Mouse (Mus musculus) CH12.LX (cell line): ENCODE measurements around the gene Gsdma3. TPM values are rescaled to one million over a fixed set of nuclear protein-coding genes. Genes with fewer than 3 reads are reported as not detected.

Source experiments
- DNase-seq: peaks from one replicate; pipeline ENCODE4 v3.0.0-alpha.2; 2013; ENCODE audit errors: extremely low read depth
- H3K27ac ChIP-seq: 2 replicates; pipeline ENCODE4 v1.5.1; 2012; ENCODE audit warnings: low read depth, mild to moderate bottlenecking, control low read depth, moderate library complexity; ENCODE audit not compliant: insufficient read depth
- H3K27me3 ChIP-seq: replicated peaks from 2 replicates; pipeline ENCODE3; 2012; ENCODE audit warnings: inconsistent platforms
- H3K36me3 ChIP-seq, 2 experiments: replicated peaks in 1 of 2; 2 replicates each; pipeline versions ENCODE3 to v1.6.1; 2012; ENCODE audit warnings: inconsistent platforms in 1 of 2, low read length in 1 of 2, mild to moderate bottlenecking in 1 of 2, mixed read lengths in 1 of 2, moderate library complexity in 1 of 2; ENCODE audit not compliant: control insufficient read depth in 1 of 2, insufficient read depth in 1 of 2
- H3K4me1 ChIP-seq, 2 experiments: 2 replicates each; pipeline ENCODE4 v1.6.1; 2012; ENCODE audit warnings: inconsistent platforms in 1 of 2, moderate library complexity in 1 of 2; ENCODE audit not compliant: insufficient read depth in 2 of 2, control insufficient read depth in 1 of 2
- H3K4me2 ChIP-seq: 2 replicates; pipeline ENCODE4 v1.6.1; 2012; ENCODE audit warnings: low read depth, mild to moderate bottlenecking, control low read depth; ENCODE audit not compliant: poor library complexity, insufficient read depth, severe bottlenecking
- H3K4me3 ChIP-seq, 3 experiments: fragments of 150-350 bp in 1 of 3; sonication (generic) in 1 of 3; replicated peaks in 1 of 3; 2 replicates each; pipeline versions ENCODE3 to v1.5.1; 2011 to 2012; ENCODE audit warnings: low read depth in 2 of 3, low read length in 2 of 3, mild to moderate bottlenecking in 2 of 3, moderate library complexity in 2 of 3, control low read depth in 1 of 3, improper control_type of control experiment in 1 of 3, inconsistent platforms in 1 of 3, mixed read lengths in 1 of 3; ENCODE audit not compliant: poor library complexity in 1 of 3
- H3K79me2 ChIP-seq: replicated peaks from 2 replicates; pipeline ENCODE4 v1.6.1; 2012; ENCODE audit warnings: mild to moderate bottlenecking, moderate library complexity; ENCODE audit not compliant: control insufficient read depth, poor library complexity, insufficient read depth, severe bottlenecking; ENCODE audit errors: extremely low read depth
- H3K9ac ChIP-seq: 2 replicates; pipeline ENCODE4 v1.6.1; 2012; ENCODE audit warnings: low read depth, mild to moderate bottlenecking, control low read depth, moderate library complexity; ENCODE audit not compliant: insufficient read depth
- H3K9me3 ChIP-seq: replicated peaks from 2 replicates; pipeline ENCODE3; 2012; ENCODE audit warnings: low read length, inconsistent platforms, mixed read lengths
- CTCF ChIP-seq, 2 experiments: IDR thresholded peaks in 1 of 2; conservative IDR thresholded peaks in 1 of 2; 2 replicates each; pipeline ENCODE4 v1.5.1; 2011 to 2012; ENCODE audit warnings: low read depth in 2 of 2, low read length in 2 of 2, improper control_type of control experiment in 1 of 2, inconsistent platforms in 1 of 2, mild to moderate bottlenecking in 1 of 2, moderate library complexity in 1 of 2
- ELF1 ChIP-seq: IDR thresholded peaks from 2 replicates; pipeline ENCODE4 v1.6.1; 2014; ENCODE audit warnings: low read depth, mild to moderate bottlenecking, inconsistent platforms, low read length, improper control_type of control experiment
- ETS1 ChIP-seq: conservative IDR thresholded peaks from 2 replicates; pipeline ENCODE4 v1.6.1; 2012; ENCODE audit warnings: low read depth, mild to moderate bottlenecking, inconsistent platforms, low read length, improper control_type of control experiment, moderate library complexity
- IRF4 ChIP-seq: IDR thresholded peaks from 2 replicates; pipeline ENCODE4 v1.6.1; 2014; ENCODE audit warnings: low read depth, mild to moderate bottlenecking, inconsistent platforms, low read length, improper control_type of control experiment
- JUND ChIP-seq: conservative IDR thresholded peaks from 2 replicates; pipeline ENCODE4 v1.6.1; 2011; ENCODE audit warnings: low read depth, low read length, improper control_type of control experiment
- MAZ ChIP-seq: IDR thresholded peaks from 2 replicates; pipeline ENCODE4 v1.6.1; 2012; ENCODE audit warnings: low read depth, mild to moderate bottlenecking, inconsistent platforms, low read length, improper control_type of control experiment, moderate library complexity
- PAX5 ChIP-seq: IDR thresholded peaks from 2 replicates; pipeline ENCODE4 v1.6.1; 2012; ENCODE audit warnings: low read length, inconsistent platforms, mixed read lengths
- RAD21 ChIP-seq: IDR thresholded peaks from 2 replicates; pipeline ENCODE4 v1.6.1; 2011; ENCODE audit warnings: low read depth, mild to moderate bottlenecking, low read length, improper control_type of control experiment, moderate library complexity
- RCOR1 ChIP-seq: conservative IDR thresholded peaks from 2 replicates; pipeline ENCODE4 v1.6.1; 2012; ENCODE audit warnings: low read depth, mild to moderate bottlenecking, inconsistent platforms, low read length, improper control_type of control experiment
- SMC3 ChIP-seq: IDR thresholded peaks from 2 replicates; pipeline ENCODE4 v1.6.1; 2011; ENCODE audit warnings: low read depth, low read length, improper control_type of control experiment
- UBTF ChIP-seq: IDR thresholded peaks from 2 replicates; pipeline ENCODE4 v1.6.1; 2012; ENCODE audit warnings: low read depth, mild to moderate bottlenecking, inconsistent platforms, low read length, improper control_type of control experiment, moderate library complexity
- USF1 ChIP-seq: IDR thresholded peaks from 2 replicates; pipeline ENCODE4 v1.6.1; 2014; ENCODE audit warnings: low read depth, mild to moderate bottlenecking, inconsistent platforms, low read length, improper control_type of control experiment
- USF2 ChIP-seq: conservative IDR thresholded peaks from 2 replicates; pipeline ENCODE4 v1.6.1; 2011; ENCODE audit warnings: low read depth, low read length, improper control_type of control experiment
- ZKSCAN1 ChIP-seq: IDR thresholded peaks from 2 replicates; pipeline ENCODE4 v1.6.1; 2012; ENCODE audit warnings: low read depth, inconsistent platforms, low read length, improper control_type of control experiment, borderline replicate concordance
- ZNF384 ChIP-seq: IDR thresholded peaks from 2 replicates; pipeline ENCODE4 v1.6.1; 2012; ENCODE audit warnings: low read depth, low read length, improper control_type of control experiment, inconsistent platforms
- dilution Hi-C: fragments of 300-500 bp; cut with MboI; formaldehyde crosslinking; loops from 2 replicates; pipeline ENCODE4 v1.14.3; 2020; ENCODE audit warnings: low sequenced_read_pairs; ENCODE audit not compliant: extremely low pct_unique_long_range_greater_than_20kb, extremely low pct_ligation_motif_present
- in situ Hi-C: fragments of 300-500 bp; cut with MboI; formaldehyde crosslinking; loops from 3 replicates; pipeline ENCODE4 v1.14.3; 2019; ENCODE audit warnings: low sequenced_read_pairs, low pct_ligation_motif_present, low pct_unique_long_range_greater_than_20kb, mixed read lengths
- polyA plus RNA-seq: library from polyadenylated mRNA; unstranded; fragments of >175 nt; gene quantifications from 2 replicates; pipeline ENCODE4 v1.2.1, GENCODE M21; 2012; ENCODE audit warnings: low read depth; ENCODE audit not compliant: insufficient read length
- total RNA-seq, 2 experiments: library from RNA; depleted of rRNA; stranded (reverse); fragments of 300-350 nt in 1 of 2; fragments of >200 nt in 1 of 2; gene quantifications; 2 replicates each; pipeline ENCODE4 v1.2.3; 2012 to 2014

Gene Gsdma3
- total and polyA plus RNA-seq, 3 experiments, result not detected

DNA sequence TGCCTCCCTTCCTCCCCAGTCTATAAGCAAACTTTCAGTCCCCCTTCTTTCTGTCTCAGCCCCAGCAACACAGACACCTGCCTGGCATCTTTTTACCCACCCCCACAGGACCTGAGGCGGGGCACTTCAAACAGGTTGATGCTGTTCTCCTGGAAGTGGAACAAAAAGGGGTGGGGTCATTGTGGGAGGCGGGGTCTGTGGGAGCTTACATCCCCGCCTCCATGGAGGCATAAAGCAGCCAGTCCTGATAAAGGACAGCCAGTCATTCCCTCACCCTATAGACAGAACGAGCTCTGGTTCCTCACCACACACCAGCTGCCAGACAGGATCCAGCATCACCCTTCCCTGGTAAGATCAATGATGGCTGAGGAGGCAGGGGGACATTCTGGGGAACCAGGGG, 37.9 kb downstream of the Gsdma3 start, which contains the start of gene Gsdma:
Gene Gsdma (plus strand): TSS at position 261 of the 400 bp plus-strand sequence.
- dilution Hi-C loops (no loop called here), in situ Hi-C loops (loop anchor here (5.0 kb wide), 1 partner anchor 197 kb away; no protein-coding TSS in a partner anchor)
- TF ChIP-seq RAD21 (no peak), USF2 (no peak), MAZ (no peak), CTCF (conservative IDR thresholded peaks at IDR 0.05 in 1 of 2, IDR thresholded peaks at IDR 0.05 in 1 of 2; ENCODE audit: low read depth in 2 of 2, low read length in 2 of 2) (no peak), JUND (no peak)
- no peak for DNase-seq
- peaks cover 70% of the 10 kb centered on the region for H3K27me3 ChIP-seq
- peaks cover 4 to 11% of the 10 kb centered on the region in 2 experiments; a peak in 3 of 4 replicates for H3K4me1 ChIP-seq
- H3K9me3 ChIP-seq, result no peaks in the 10 kb centered on the region
- H3K4me2 ChIP-seq, result no peak within 1 kb of the TSS
- no peaks in the 10 kb centered on the region for H3K79me2 ChIP-seq
- no peaks in the 10 kb centered on the region for H3K36me3 ChIP-seq
- H3K4me3 ChIP-seq, result no peak within 1 kb of the TSS
- no peak within 1 kb of the TSS for H3K27ac ChIP-seq
- no peak within 1 kb of the TSS for H3K9ac ChIP-seq

DNA sequence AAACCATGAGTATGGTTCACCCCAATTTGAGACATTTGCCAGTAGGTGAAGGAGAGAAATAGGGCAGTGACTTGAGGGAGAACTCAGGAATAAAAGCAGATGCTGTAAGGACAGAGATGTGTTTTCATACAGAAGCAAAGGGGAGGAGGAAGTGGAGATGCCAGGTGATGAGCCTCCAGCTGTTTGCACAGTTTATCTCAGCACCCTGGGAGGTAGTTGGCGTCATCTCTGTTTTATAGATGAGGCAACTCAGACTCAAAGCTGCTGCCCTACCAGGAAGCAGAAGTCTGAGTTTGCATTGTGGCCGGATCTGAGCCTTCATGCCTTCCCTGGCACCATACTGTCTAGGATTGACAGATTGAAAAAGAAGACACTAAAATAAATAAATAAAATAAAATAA, 42.8 kb downstream of the Gsdma3 start:
- peak; percentile 35 for DNase-seq
- no peak overlapping the region for H3K9ac ChIP-seq
- TF ChIP-seq IRF4, result no peak
- peak; percentile 48 for TF ChIP-seq ETS1
- TF ChIP-seq, all 38 proteins: peak for 1
- Histone ChIP-seq H3K4me3 (no peak overlapping the region), H3K4me1 (peaks cover 6 to 27% of the 10 kb centered on the region in 2 experiments; a peak in 3 of 4 replicates), H3K9me3 (no peaks in the 10 kb centered on the region), H3K4me2 (no peak overlapping the region), H3K36me3 (no peaks in the 10 kb centered on the region), H3K27me3 (peaks cover 61% of the 10 kb centered on the region), H3K79me2 (no peaks in the 10 kb centered on the region), H3K27ac (no peak overlapping the region)
- in situ Hi-C loops, result no loop called here
- dilution Hi-C loops, result no loop called here

DNA sequence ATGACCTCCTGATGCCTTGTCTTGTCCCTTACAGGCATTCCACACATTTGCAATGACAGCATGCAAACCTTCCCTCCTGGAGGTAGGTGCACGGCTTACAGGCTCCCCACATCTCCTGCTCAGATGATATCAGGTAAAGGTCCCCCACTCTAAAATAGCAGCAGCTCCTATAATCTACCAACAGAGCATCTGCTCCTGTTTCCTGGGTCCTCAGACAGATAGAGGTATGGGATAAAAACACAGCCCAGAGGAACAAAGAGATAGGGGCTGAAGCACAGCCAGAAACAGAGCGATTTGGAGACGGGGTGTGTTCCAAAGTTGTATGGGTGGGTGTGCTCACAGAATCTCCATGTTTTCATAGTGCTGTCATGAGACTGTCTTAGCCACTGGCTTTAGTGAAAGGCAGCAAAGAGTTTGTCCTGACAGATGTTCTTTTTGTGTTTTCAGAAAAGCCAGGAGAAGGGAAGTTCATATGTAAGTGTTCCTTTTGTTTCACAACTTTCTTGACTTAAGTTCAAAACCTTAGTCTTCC, 45.2 kb downstream of the Gsdma3 start:
- TF ChIP-seq ELF1, result no peak
- no peak for TF ChIP-seq USF1
- no peak for TF ChIP-seq ZNF384
- TF ChIP-seq ZKSCAN1, result no peak
- no peak for TF ChIP-seq PAX5
- TF ChIP-seq CTCF (conservative IDR thresholded peaks at IDR 0.05 in 1 of 2, IDR thresholded peaks at IDR 0.05 in 1 of 2; ENCODE audit: low read depth in 2 of 2, low read length in 2 of 2), result no peak
- no peak for TF ChIP-seq RCOR1
- TF ChIP-seq RAD21, result no peak
- TF ChIP-seq UBTF, result no peak
- TF ChIP-seq USF2, result no peak
- no peak for TF ChIP-seq ETS1
- no peak for TF ChIP-seq SMC3
- no peak overlapping the region for H3K4me3 ChIP-seq
- peaks cover 9 to 37% of the 10 kb centered on the region in 2 experiments; a peak in 3 of 4 replicates for H3K4me1 ChIP-seq
- no peak for DNase-seq
- no peak overlapping the region for H3K9ac ChIP-seq
- no peak overlapping the region for H3K27ac ChIP-seq
- H3K79me2 ChIP-seq, result no peaks in the 10 kb centered on the region
- dilution Hi-C loops, result no loop called here
- no peaks in the 10 kb centered on the region for H3K36me3 ChIP-seq
- H3K9me3 ChIP-seq, result no peaks in the 10 kb centered on the region
- in situ Hi-C loops, result loop anchor here (10.0 kb wide), 1 partner anchor 67 kb away; no protein-coding TSS in a partner anchor
- H3K4me2 ChIP-seq, result no peak overlapping the region
- H3K27me3 ChIP-seq, result peaks cover 50% of the 10 kb centered on the region
